Mouse (Mus musculus) thymus, adult 2 months (tissue): ENCODE results near the gene Fn1. TPM values are rescaled to one million over a fixed set of nuclear protein-coding genes. Genes with fewer than 3 reads are reported as not detected.

Source experiments
- DNase-seq: peaks from one replicate; pipeline ENCODE4 v3.0.0; 2021
- H3K27ac ChIP-seq: fragments of 200-500 bp; 2 replicates; pipeline ENCODE4 v1.5.1; 2012; ENCODE audit warnings: low read length, control low read depth; ENCODE audit not compliant: control insufficient read depth, insufficient read depth
- H3K27me3 ChIP-seq: fragments of 200-500 bp; 2 replicates; pipeline ENCODE4 v1.6.1; 2012; ENCODE audit warnings: mild to moderate bottlenecking, low read length, moderate library complexity, mixed read lengths; ENCODE audit not compliant: control insufficient read depth, insufficient read depth
- H3K36me3 ChIP-seq: fragments of 200-500 bp; 2 replicates; pipeline ENCODE4 v1.6.1; 2012; ENCODE audit warnings: mild to moderate bottlenecking, low read length, moderate library complexity; ENCODE audit not compliant: control insufficient read depth, insufficient read depth
- H3K4me1 ChIP-seq: fragments of 200-500 bp; replicated peaks from 2 replicates; pipeline ENCODE4 v1.6.1; 2012; ENCODE audit warnings: low read length; ENCODE audit not compliant: control insufficient read depth, insufficient read depth
- H3K4me3 ChIP-seq: fragments of 200-500 bp; 2 replicates; pipeline ENCODE4 v1.5.1; 2012; ENCODE audit warnings: mild to moderate bottlenecking, low read length, control low read depth, moderate library complexity; ENCODE audit not compliant: control insufficient read depth, insufficient read depth
- CTCF ChIP-seq: fragments of 200-500 bp; IDR thresholded peaks from 2 replicates; pipeline ENCODE4 v1.5.1; 2012; ENCODE audit warnings: mild to moderate bottlenecking, control low read depth, low read length, moderate library complexity, borderline replicate concordance; ENCODE audit not compliant: control insufficient read depth, poor library complexity, insufficient read depth; ENCODE audit errors: extremely low read depth
- POLR2A ChIP-seq: fragments of 200-500 bp; IDR thresholded peaks from 2 replicates; pipeline ENCODE4 v1.6.1; 2012; ENCODE audit warnings: mild to moderate bottlenecking, low read length, control low read depth, moderate library complexity; ENCODE audit not compliant: control insufficient read depth, poor library complexity, insufficient read depth; ENCODE audit errors: extremely low read depth
- WGBS: fragments of 180-500 bp; shearing (Covaris S2); methylation state at CpG from one replicate; pipeline ENCODE4 v1.1.7; 2018; 5-methylcytosine and 5-hydroxymethylcytosine counted together
- polyA plus RNA-seq: library from polyadenylated mRNA; depleted of rRNA; stranded (reverse); fragments of >200 nt; gene quantifications from 2 replicates; pipeline ENCODE4 v1.2.3, GENCODE M21; 2012

Gene Fn1
- polyA plus RNA-seq, 1 experiment, result 31.3 TPM

- no peak for DNase-seq
- TF ChIP-seq CTCF, result no peak
- no peak for TF ChIP-seq POLR2A
- Histone ChIP-seq H3K4me3 (no peak overlapping the region), H3K36me3 (no peaks in the 10 kb centered on the region), H3K27me3 (no peaks in the 10 kb centered on the region), H3K27ac (no peak overlapping the region), H3K4me1 (no peaks in the 10 kb centered on the region)
- 94% methylated on average over 10 of the region's 10 CpGs for WGBS
These were observed 20.6 kb downstream of the Fn1 start for GRCm38 (mm10) chr1:71632387-71632786.

GRCm38 (mm10) chr1:71631811-71632210 is 21.2 kb downstream of the Fn1 start:
- Histone ChIP-seq H3K36me3 (no peaks in the 10 kb centered on the region), H3K27ac (no peak overlapping the region), H3K4me1 (no peaks in the 10 kb centered on the region), H3K27me3 (no peaks in the 10 kb centered on the region), H3K4me3 (no peak overlapping the region)
- DNase-seq, result no peak
- no peak for TF ChIP-seq CTCF
- TF ChIP-seq POLR2A, result no peak
- 97% methylated on average over 6 of the region's 6 CpGs for WGBS

- Histone ChIP-seq H3K27ac (no peak overlapping the region), H3K4me3 (no peak overlapping the region), H3K27me3 (no peaks in the 10 kb centered on the region), H3K4me1 (no peaks in the 10 kb centered on the region), H3K36me3 (no peaks in the 10 kb centered on the region)
- DNase-seq, result no peak
- TF ChIP-seq POLR2A, result no peak
- TF ChIP-seq CTCF, result no peak
- WGBS, result 95% methylated on average over 8 of the region's 8 CpGs
These were observed 22.8 kb downstream of the Fn1 start for GRCm38 (mm10) chr1:71630243-71630642.

GRCm38 (mm10) chr1:71623625-71624024 is 29.4 kb downstream of the Fn1 start:
- 96% methylated on average over 6 of the region's 6 CpGs for WGBS
- H3K36me3 ChIP-seq, result no peaks in the 10 kb centered on the region
- H3K4me1 ChIP-seq, result no peaks in the 10 kb centered on the region
- no peaks in the 10 kb centered on the region for H3K27me3 ChIP-seq
- H3K4me3 ChIP-seq, result no peak overlapping the region
- no peak overlapping the region for H3K27ac ChIP-seq
- DNase-seq, result no peak
- no peak for TF ChIP-seq CTCF
- no peak for TF ChIP-seq POLR2A

- TF ChIP-seq POLR2A (no peak), CTCF (no peak)
- Histone ChIP-seq H3K36me3 (no peaks in the 10 kb centered on the region), H3K27ac (no peak overlapping the region), H3K4me3 (no peak overlapping the region), H3K4me1 (no peaks in the 10 kb centered on the region), H3K27me3 (no peaks in the 10 kb centered on the region)
- 33% methylated on average over 2 of the region's 2 CpGs for WGBS
- DNase-seq, result no peak
These were observed 31.5 kb downstream of the Fn1 start for GRCm38 (mm10) chr1:71621526-71621925.

GRCm38 (mm10) chr1:71614545-71615246 is 38.3 kb downstream of the Fn1 start:
- TF ChIP-seq POLR2A (no peak), CTCF (no peak)
- WGBS, result 89% methylated on average over 8 of the region's 8 CpGs
- H3K27ac ChIP-seq, result no peak overlapping the region
- H3K27me3 ChIP-seq, result no peaks in the 10 kb centered on the region
- DNase-seq, result no peak
- H3K36me3 ChIP-seq, result no peaks in the 10 kb centered on the region
- no peaks in the 10 kb centered on the region for H3K4me1 ChIP-seq
- no peak overlapping the region for H3K4me3 ChIP-seq

GRCm38 (mm10) chr1:71612256-71612655 is 40.7 kb downstream of the Fn1 start:
- no peak overlapping the region for H3K4me3 ChIP-seq
- no peaks in the 10 kb centered on the region for H3K4me1 ChIP-seq
- WGBS, result 97% methylated on average over 21 of the region's 21 CpGs
- H3K36me3 ChIP-seq, result no peaks in the 10 kb centered on the region
- H3K27ac ChIP-seq, result no peak overlapping the region
- no peak for DNase-seq
- H3K27me3 ChIP-seq, result no peaks in the 10 kb centered on the region
- no peak for TF ChIP-seq CTCF
- no peak for TF ChIP-seq POLR2A
